Mouse (Mus musculus) kidney, adult 9 months (tissue): ENCODE data around the gene Sspo.

Experiments
- DNase-seq: peaks from one replicate; pipeline ENCODE4 v3.0.0; 2022

The Sspo gene

GRCm38 (mm10) chr6:48437679-48438376 lies 10.2 kb upstream of the Sspo start:
- DNase-seq = no peak

DNA sequence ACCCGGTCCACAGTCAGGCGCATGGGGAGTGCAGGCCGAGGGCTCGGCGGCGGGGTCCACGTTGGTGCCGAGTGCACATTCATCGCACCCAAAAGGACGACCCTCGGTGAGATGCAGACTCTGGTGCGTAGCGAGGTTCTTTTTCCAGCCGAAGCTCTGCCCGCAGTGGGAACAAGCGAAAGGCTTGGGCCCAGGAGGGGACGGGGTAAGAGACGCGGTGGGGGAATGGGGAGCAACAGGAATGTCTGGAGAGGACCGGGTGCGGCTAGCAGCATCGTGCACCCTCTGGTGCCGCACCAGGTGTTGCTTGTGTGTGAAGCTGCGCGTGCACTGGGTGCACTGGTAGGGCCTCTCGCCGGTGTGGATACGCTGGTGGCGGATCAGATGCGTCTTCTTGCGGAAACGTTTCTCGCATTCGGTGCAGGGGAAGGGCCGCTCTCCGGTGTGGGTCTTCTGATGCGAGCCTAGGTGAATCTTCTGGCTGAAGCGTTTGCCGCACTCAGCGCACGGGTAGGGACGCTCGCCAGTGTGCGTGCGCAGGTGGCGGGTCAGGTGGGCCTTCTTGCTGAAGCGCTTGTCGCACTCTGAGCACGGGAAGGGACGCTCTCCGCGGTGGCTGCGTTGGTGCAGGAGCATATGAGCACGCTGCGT lies 9.4 kb upstream of the Sspo start:
- DNase-seq = no peak

- DNase-seq = no peak
These were observed 8.4 kb upstream of the Sspo start for GRCm38 (mm10) chr6:48439654-48440053.

- peak; percentile 54 for DNase-seq
These were observed 7.6 kb upstream of the Sspo start for GRCm38 (mm10) chr6:48440306-48441014.

DNA sequence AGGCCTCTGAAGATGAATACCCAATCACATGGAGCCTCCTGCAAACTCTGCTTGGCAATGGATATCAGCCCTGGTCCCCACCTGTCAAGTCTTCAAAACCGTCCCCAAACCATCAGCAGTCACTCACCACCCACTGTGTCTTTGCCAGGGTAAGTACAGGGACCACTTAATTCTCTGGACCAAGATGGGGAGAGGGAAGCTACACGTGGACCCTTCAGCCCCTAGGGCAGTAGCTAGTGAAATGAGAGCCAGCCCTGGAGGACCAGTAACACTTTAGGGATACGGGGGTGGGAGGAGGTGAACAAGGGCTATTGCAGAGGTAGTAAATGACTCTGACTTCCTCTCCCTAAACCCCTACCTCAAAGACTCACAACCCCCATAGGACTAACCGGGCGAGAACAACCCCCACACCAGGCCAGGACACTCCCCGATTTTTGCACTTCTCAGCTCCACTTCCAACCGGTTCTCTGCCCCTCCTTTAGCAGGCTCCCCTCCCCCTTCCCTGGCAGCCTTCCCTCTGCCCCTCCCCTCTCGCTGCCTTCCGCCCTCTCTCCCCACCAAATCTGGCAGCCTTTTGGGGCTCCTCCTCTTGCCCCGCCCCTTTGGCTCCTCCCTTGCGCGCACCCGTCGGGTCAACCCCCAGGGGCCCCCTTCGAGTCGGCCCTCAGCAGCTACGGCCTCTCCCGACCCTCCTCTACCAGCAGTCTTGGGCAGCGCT lies 4.3 kb upstream of the Sspo start:
- DNase-seq = peak; percentile 98

GRCm38 (mm10) chr6:48444310-48445180 lies 3.5 kb upstream of the Sspo start:
- no peak for DNase-seq

DNA sequence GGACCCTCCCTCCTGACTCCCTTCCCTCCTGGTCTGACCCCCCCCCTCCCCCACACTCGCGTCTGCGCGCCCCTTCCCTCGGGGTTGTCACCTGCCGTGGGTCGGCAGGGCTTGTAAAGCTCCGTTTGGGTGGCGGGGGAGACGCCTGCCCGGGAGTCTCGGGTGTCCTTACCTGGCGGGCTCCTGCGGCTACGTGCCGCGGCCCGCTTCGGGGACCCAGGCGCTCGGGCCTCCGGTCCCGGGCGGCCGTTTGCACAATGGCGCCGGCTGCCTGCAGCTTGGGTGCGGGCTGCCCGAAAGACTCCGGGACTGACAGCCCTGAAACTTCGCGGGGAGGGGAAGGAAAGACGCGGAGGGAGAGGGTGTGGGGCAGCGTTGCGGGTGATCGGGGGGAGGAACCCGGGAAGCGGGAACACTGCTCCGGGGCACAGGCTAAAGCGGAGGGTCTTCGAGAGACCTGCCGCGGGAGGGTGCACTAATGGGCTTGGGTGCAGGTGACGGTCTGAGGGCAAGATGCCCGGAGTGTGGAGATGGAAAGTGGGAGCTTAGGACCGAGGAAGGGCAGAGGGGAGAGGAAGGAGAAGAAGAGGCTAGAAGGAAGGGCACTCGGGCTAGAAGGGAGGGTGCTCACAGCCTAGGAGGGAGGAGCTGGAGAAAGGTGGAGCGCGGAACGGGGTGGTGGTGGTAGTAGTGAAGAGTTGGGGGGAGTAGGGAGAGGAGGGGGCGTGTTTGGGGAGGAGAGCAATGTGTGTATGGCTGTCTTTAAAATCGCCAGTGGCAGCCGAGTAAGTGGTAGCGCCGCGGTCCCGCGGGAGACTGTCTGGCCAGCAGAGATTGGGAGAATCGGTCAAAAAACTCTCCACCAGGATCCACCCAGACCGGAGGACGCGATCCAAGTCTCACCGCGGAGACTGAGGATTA lies 2.6 kb upstream of the Sspo start, which contains the start of gene Zfp467:
Zfp467 (minus strand) TSS at position 645 of the 921 bp plus-strand sequence.
- DNase-seq = peak; percentile 78

- peak; percentile 45 for DNase-seq
These were observed 1.8 kb upstream of the Sspo start for GRCm38 (mm10) chr6:48446256-48446655.

DNA sequence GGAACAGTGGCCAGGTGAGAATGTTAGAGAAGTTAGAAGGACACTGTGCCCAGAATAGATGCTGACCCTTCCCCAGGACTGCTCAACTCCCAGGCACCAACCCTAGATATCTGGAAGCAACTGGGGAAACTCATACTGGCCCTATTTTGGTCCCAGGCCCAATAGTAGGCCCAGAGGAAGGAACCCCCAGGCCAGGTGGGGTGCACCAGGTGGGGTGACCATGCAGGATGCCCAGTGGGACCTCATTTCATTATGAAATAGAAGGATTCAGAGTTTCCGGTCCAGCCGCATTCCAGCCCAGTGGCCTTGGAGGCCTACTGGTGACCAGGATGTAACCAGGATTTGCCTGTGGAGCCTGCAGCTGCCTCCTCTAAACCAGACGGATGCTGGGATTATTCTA lies 1.1 kb upstream of the Sspo start:
- peak; percentile 19 for DNase-seq

DNA sequence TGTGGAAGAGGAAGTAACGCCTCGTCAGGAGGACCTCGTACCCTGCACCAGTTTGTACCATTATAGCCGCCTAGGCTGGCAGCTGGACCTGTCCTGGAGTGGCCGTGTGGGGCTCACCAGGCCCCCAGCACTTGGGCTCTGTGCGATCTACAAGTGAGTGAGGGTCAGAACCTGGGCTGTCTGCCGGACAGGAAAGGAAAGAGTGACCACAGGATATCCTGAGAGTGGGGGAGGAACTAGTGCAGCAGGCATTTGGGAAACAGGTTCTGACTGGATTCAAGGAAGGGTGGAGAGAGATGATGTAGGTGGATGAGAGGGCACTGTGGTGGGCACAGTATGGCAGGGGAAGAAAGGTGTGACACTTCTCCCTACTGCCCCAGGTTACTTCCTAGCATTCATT lies 498 bp downstream of the Sspo start:
- DNase-seq = peak; percentile 27

- no peak for DNase-seq
These were observed 4.1 kb downstream of the Sspo start for GRCm38 (mm10) chr6:48452151-48452550.

GRCm38 (mm10) chr6:48452771-48453170 lies 4.7 kb downstream of the Sspo start:
- DNase-seq = peak; percentile 53

DNA sequence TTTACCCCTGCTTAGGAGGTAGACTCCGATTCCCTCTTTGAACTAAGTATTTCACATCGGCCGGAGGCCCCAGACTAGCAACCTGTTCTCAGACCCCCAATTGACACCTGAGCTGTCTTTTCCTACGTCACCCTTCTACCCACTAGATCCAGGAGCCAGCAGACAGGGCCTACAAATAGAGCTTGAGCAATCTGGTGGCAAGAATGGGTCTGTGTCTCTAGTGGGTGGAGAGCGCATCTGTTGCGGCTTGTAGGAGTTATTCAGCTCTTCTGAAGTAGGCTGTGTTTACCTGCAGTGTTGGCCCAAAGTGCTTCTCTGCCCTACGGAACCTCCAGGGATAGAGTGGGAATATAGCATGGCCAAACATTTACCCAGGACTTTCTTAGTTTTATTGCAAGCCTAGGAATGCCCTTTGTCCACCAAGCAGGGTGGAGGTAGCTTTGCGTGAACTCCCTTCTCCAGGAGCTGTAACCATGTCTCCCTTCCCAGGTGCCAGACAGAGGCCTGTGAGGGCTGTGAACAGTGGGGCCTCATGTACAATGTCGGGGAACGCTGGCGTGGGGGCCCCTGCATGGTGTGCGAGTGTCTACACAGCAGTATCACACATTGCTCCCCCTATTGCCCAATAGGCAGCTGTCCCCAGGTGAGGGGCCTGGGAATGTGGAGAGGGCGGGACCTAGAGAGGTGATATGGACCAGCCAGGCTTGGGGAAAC lies 17.1 kb downstream of the Sspo start:
- DNase-seq = peak; percentile 44

GRCm38 (mm10) chr6:48466715-48467114 lies 18.7 kb downstream of the Sspo start:
- peak; percentile 14 for DNase-seq

DNA sequence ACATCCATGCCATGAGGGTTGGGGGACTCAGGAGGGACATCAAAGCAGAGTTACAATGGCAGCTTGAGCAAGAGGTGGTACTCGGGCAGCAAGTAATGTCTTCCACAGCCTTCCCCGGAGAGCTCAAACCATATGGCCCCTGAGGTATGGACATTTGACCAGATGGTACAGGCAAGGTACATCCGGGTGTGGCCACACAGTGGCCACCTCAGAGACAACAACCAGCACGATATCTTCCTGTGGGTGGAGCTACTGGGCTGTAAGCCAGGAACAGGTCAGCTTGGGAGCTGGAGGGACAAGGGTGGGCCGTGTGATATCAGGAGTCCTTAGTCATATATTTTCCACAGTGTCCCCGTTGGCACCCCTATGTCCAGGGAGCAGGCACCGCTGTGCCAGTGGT lies 19.5 kb downstream of the Sspo start:
- no peak for DNase-seq

GRCm38 (mm10) chr6:48470739-48471138 lies 22.7 kb downstream of the Sspo start:
- no peak for DNase-seq

- DNase-seq = peak; percentile 31
These were observed 30.4 kb downstream of the Sspo start for GRCm38 (mm10) chr6:48478446-48478845.

DNA sequence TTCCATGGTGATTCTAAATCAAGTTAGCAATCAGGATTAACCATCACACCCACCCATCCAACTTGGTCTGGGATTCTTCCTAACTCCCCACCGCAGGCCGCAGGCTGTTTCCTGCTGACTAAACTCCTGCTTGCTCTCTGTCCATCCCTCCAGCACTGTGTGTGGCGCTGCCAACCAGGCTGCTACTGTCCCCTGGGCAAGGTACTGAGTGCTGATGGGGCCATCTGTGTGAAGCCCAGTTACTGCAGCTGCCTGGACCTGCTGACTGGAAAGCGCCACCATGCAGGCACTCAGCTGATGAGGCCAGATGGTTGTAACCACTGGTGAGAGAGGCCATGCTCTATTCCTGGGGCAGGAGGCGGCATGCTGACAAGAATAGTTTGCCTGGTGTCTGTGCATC lies 34.5 kb downstream of the Sspo start:
- DNase-seq = no peak

DNA sequence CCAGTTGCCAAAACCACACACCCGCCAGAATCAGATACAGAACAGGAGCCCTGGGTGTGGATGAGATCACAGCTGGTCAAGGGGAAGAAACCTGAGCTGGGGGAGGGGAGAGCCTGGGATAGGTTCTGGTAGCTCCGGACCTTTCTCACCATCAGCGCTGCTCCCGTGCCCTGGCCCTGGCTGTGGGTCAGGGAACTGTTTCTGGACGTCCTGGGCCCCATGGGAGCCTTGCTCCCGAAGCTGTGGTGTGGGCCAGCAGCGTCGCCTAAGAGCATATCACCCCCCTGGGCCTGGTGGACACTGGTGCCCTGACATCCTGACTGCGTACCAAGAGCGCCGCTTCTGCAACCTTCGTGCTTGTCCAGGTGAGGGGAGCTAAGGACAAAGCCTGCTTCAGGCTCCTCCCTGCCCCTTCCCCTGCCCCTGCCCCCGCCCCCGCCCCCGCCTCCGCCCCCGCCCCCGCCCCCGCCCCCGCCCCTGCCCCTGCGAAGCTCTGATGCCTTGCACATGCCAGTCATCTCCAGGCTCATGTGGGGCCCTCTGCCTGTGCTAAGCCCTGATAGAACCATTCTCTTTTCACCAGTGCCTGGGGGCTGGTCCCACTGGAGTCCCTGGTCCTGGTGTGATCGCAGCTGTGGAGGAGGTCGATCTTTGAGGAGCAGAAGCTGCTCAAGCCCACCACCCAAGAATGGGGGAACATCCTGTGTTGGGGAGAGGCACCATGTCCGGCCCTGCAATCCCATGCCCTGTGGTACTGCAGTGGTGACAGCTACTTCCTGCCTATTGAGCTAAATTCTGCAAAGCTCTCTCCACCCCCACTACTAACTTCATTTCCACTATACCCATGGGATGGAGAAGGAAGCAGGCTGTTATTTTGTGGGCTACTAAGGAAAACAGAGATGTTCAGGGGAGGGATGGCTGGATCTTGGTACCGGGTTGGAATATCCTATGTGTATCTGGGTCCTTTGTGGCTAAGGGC lies 40.0 kb downstream of the Sspo start:
- peak; percentile 31 for DNase-seq
